Mouse (Mus musculus) ES-CJ7 (cell line): ENCODE measurements at regions not wholly inside any gene's neighbourhood (a gene's known extent, or its start where the extent isn't known, plus 50 kb on each side); places are given as distances from the start of the nearest gene placed in this dataset.

Experiments used
- DNase-seq: peaks from one replicate; pipeline ENCODE4 v3.0.0; 2011; ENCODE audit warnings: low read depth, low spot score

DNA sequence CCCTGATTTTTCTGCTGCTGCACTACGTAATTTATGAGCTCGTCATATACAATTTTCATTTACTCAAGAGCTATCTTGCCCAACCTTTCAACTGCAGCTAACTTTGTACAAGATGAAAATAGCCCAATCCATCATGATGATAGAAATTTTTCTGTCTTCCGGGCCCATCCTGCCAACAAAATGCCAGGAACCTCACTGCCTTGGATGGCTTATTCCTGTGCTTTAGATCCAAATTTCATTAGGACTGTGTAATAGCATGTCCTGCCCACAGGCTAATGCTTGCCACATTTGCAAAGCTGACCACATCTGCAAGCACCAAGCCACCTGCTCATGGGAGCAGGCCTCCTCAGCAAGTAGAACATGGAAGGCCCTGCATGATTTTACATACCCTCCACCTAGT is 105.7 kb upstream of the Rgma start:
- DNase-seq = no peak

DNA sequence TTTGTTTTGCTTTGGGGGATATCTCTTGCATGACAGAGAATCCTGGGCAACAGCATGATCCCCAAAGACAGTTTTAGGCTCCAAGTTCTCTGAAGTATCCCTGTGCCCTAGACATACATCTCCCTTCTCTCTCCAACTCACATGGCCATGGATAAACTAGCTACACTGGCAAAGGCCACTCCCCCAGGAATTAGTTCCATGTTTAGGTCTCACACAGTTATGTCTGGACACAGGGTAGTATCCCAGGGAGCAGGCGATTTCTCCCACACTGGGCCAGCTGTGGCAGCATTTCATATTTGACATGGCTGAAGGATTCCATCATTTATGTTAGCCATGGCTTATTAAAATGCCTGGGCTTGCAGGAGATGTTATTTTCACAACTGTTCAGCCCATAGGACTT is 102.5 kb upstream of the Rgma start:
- no peak for DNase-seq

- peak; percentile 21 for DNase-seq
Observed at GRCm38 (mm10) chr7:73275814-73276271, 99.5 kb upstream of the Rgma start.

GRCm38 (mm10) chr7:73278616-73279015 is 96.7 kb upstream of the Rgma start:
- no peak for DNase-seq

DNA sequence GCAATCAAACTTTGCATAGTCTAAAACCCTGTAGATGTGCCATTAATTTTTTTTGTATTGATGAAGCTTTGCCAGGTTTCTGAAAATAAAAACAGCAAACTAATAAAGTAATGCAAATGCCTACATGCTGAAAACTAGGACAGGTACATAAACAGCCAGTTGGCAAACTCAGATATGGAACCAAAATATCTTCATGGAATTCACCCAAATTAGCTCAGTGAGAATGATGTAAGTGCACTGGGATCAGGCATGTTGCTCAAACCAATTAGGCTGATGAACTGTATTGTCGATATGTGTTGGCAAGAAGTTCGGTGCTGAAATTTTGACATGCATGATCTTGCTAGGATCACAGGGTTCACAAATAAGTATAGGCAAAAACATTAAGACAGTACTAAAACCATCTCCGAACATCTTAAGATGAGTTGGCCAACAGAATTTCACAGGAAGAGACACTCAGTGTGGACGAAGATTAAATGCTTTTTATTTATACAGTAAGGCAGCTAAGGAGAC is 95.3 kb upstream of the Rgma start:
- DNase-seq = no peak

DNA sequence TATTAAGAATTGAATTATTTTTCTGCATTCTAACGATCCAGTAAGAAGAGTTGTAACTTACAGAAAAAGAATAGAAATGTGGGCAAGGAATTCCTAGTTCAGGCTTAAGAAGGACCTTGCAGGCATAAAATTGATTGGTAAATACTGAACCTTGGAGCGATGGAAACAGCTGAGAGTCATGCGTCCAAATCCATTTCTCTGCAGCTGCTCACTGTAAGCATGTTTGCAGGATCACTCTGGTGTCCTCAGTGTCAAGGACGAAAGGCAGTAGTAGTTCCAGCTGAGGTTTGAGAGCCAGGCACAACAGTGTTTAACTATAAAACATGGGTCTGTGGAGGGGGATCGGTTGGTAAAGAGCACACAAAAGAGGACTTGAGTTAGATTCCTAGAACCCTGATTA is 89.1 kb upstream of the Rgma start:
- DNase-seq = no peak

DNA sequence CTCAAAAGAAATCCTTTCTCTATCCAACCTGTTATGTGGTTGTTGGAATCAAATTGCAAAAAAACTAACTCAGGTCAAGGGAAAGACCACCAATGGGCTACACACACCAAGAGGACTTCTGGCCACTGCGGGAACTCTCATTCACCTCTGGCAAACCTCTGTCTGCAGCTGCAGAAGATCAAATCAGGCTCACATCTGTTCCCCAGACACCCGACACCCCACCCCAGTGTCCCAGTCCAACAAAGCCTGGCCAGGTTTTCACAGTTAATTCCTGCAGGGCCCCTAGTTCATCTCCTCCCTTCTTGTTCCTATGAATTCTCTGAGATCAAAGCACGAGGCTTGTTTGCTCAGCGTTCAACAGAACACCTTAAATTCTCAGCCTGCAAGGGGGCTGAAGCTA is 82.0 kb upstream of the Rgma start:
- DNase-seq = no peak

- no peak for DNase-seq
Observed at GRCm38 (mm10) chr7:73294399-73294798, 80.9 kb upstream of the Rgma start.

DNA sequence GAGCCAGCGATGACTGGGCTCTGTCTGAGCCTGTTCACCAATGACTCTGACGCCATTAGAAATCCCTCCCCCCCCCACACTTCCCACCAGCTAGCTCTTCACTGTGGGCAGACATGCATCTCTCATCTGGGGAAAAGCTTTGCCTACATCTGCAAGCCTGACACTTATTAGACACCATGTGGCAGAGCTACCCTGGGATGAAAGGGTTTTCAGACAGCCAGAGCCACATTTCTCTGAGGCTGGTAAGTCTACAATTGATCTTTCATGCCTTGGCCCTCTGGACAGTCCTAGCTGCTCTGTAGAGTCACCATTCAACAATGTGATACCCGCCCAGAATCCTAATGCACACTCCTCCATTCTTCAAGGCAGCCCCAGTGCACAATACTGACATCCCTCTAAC is 72.8 kb upstream of the Rgma start:
- DNase-seq = no peak

- DNase-seq = no peak
Observed at GRCm38 (mm10) chr7:73303818-73304217, 71.5 kb upstream of the Rgma start.

DNA sequence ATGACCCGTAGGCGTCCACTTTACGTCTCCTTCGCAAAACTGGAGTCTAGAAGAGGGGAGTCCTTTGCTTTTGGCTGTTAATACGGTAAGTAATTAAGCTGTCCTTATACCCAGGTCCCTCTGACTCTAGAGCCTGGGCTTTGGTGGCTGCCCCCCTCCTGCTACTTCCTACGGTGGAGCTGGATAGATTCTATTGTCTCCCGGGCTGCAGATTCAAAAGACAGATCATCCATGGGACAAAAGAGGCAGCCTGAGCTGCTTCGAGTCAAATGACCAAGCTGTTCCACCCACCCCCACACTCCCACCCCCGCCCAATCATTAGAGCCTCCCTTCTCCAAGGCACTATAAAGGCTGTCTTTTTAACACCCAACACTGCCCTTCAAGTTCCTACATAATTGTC is 70.5 kb upstream of the Rgma start:
- peak; percentile 72 for DNase-seq

GRCm38 (mm10) chr7:73305286-73305975 is 69.9 kb upstream of the Rgma start:
- DNase-seq = no peak

GRCm38 (mm10) chr7:73306296-73306695 is 69.0 kb upstream of the Rgma start:
- no peak for DNase-seq

DNA sequence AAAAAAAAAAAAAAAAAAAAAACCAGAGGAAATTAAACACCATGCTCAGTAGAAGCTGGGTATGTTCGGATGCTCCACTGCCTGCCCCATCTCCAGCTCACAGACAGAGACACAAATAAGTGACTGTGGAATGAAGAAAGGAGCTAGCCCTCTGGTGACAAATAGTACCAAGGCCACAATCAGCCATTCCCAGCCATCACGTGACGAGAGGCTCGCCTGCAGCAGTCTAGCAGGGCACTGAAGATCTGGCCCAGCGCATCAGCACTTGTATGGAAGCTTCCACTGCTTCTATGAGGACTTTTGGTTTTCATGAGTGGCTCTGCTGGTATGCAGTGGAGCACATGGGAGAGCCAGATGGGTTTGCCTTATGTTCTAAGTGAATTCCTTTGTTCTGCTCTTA is 68.6 kb upstream of the Rgma start:
- DNase-seq = no peak

GRCm38 (mm10) chr7:73307586-73308490 is 67.5 kb upstream of the Rgma start:
- no peak for DNase-seq

DNA sequence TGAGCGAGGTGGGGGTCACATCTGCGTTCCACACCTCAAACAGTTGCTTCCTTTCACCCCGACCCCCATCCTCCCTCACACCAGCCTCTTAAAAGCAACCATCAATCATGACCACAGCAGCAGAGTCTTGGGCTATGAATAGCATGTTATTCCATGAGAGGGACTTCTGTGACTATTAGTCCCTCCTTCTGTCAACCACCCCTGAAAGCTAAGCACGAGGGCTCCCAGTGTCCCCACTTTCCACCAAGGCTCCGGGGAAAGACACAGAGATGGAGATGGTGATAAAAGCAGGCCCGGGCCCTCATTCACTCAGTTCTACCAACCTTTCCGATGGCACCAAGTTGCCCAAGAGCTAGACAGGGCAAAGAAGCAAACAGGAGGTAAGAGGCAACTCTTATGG is 66.3 kb upstream of the Rgma start:
- DNase-seq = no peak

DNA sequence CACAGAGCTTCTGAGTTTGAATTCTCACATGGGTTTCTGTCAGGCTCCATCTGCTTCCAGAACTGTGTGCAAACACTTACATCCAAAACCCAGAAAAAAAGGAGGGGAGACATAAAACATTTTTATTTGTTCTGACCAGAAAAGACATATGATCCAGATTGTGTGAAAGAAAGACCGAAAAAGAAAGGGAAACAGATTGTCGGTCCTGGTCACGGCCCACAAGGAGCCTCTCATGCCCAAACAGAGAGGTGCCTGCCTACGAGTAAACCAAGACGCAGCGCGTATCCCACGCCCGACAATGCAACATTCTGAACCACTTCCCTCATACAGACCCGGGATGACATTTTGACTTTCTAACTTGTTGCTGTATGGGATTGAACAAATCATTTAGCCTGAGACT is 65.3 kb upstream of the Rgma start:
- DNase-seq = no peak

DNA sequence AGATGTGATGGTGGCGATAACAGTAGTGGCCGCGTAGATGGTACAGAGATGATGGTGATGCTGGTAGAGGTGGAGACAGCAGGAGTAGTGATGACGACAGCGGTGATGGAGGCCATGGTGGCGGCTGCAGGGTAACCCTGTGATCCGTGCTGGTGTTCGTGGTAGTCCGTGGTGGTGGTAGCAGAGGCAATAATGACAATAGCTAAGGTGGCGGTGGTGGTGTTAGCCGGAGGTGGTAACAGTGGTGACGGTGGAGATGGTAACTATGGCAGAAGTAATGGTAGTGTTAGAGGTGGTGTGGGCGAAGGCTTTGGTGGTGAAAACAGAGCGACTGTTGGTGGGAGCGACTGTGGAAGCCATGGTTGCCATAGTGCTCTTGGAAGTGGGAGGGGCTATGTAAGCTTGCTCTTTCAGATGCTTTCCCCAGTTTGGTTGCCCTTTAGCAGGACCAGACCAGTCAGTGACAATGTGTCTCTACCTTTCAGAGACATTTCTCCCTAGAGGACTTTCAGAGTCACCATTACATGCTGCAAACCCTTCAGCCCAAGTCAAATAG is 64.7 kb upstream of the Rgma start:
- DNase-seq = peak; percentile 32

- DNase-seq = no peak
Observed at GRCm38 (mm10) chr7:73315555-73315954, 59.8 kb upstream of the Rgma start.

- DNase-seq = no peak
Observed at GRCm38 (mm10) chr7:73317574-73317973, 57.7 kb upstream of the Rgma start.

DNA sequence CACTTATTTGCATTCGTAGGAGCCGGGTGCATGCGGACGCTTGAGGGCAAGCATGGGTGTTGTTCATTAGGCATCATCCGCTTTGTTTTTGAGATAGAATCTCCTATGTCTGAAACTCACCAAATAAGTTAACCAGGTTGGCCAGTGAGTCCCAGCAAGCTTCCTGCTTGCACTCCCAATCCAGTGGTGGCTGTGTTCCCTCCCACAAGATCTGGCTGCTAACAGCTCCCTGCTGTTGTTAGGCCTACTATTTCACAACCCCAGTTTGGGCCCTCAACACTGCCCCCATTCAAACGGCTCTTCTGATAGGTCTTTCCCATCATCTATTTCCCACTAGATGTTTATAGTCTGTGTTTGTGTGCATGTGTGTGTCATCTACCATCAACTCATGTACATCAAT is 56.3 kb upstream of the Rgma start:
- DNase-seq = no peak

DNA sequence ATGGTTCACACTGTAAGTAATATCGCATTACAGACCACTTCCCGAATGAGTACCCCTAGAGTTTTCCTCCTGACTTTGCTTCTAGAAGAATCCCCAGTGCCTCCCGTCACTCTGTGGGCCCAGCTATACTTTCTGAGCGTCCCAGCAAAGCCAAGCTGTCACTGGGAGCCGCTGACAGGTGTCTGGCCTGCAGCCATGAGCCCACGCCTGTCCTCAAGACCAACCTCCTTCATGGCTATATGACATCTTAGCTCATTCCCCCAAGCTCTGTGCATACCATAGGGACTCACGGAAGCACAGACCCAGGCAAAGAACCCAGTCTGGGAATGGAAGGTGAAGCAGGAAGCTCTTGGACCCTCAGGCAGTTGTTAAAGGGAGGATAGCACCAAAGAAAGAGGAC is 55.3 kb upstream of the Rgma start:
- DNase-seq = no peak
